Mouse (Mus musculus): ENCODE measurements around the gene Inca1. TPM values are rescaled to one million over a fixed set of nuclear protein-coding genes. Genes with fewer than 3 reads are reported as not detected.

The Inca1 gene
- polyA plus RNA-seq, 1 experiment from 2014 or later, result 1.3 TPM

GRCm38 (mm10) chr11:70711026-70711425 lies 11.1 kb upstream of the Inca1 start:
- no peak overlapping the region for H3K4me3 ChIP-seq (ENCODE audit: low read depth, low read length)
- no peak for DNase-seq (ENCODE audit: low spot score, missing footprints)
- whole genome bisulfite sequencing, result 95% methylated on average over 10 of the region's 10 CpGs
- H3K4me2 ChIP-seq, result no peak overlapping the region
- no peaks in the 10 kb centered on the region for H3K4me1 ChIP-seq (ENCODE audit: control insufficient read depth, insufficient read depth, low read length)
- no peak for ATAC-seq (ENCODE audit: low FRiP score)
- no peak overlapping the region for H3K9ac ChIP-seq (ENCODE audit: low read length)
- no peaks in the 10 kb centered on the region for H3K9me3 ChIP-seq (ENCODE audit: control insufficient read depth, low read length)
- no peaks in the 10 kb centered on the region for H3K27me3 ChIP-seq (ENCODE audit: control insufficient read depth, insufficient read depth, low read length)
- H3K27ac ChIP-seq (ENCODE audit: low read depth, low read length), result no peak overlapping the region
- peaks cover 7% of the 10 kb centered on the region for H3K36me3 ChIP-seq (ENCODE audit: control insufficient read depth, insufficient read depth, low read length)

DNA sequence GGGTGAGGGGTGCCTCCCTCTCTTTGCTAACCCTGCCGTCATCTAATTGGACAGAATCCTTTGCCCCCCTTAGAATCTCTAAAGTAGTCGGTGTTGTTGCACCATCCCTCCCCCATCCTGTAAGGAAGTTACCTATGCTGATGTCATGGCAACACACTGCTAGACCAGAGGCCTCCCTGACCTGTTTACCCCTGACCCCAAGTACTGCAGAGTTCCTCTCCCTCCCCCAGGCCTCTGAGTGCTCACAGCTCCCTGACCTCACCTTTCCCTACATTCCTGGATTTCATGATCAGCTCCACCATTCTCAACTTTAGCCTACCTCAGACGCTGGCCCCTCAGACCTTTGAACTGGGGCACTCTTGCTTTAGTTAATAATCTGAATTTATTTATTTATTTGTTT lies 6.2 kb upstream of the Inca1 start:
- Histone ChIP-seq H3K4me1 (ENCODE audit: control insufficient read depth, insufficient read depth, low read length) (peaks cover 10% of the 10 kb centered on the region), H3K27ac (ENCODE audit: low read depth, low read length) (no peak overlapping the region), H3K36me3 (ENCODE audit: control insufficient read depth, insufficient read depth, low read length) (peaks cover 10% of the 10 kb centered on the region), H3K4me2 (no peak overlapping the region), H3K9ac (ENCODE audit: low read length) (no peak overlapping the region), H3K9me3 (ENCODE audit: control insufficient read depth, low read length) (no peaks in the 10 kb centered on the region), H3K27me3 (ENCODE audit: control insufficient read depth, insufficient read depth, low read length) (no peaks in the 10 kb centered on the region), H3K4me3 (ENCODE audit: low read depth, low read length) (no peak overlapping the region)
- 86% methylated on average over 3 of the region's 3 CpGs for WGBS
- no peak for DNase-seq (ENCODE audit: low spot score, missing footprints)
- ATAC-seq (ENCODE audit: low FRiP score), result no peak

DNA sequence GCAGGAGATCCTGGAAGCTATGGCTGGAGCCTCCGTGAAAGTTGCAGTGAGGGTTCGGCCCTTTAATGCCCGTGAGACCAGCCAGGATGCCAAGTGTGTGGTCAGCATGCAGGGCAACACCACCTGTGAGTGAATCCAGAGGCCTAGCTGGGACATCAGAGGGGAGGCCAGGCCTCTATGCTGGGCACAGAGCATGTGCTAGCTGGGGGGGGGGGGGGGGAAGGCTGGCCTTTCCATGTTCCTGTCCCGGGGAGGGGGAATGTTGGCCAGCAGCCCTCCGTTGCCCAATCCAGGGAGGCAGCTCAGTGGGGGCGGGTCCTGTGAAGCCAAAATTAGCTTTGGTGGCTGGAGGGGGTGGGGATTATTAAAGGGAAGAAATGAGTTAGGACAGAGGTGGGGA lies 2.8 kb upstream of the Inca1 start:
- Histone ChIP-seq H3K27ac (ENCODE audit: low read depth, low read length) (no peak overlapping the region), H3K9me3 (ENCODE audit: control insufficient read depth, low read length) (no peaks in the 10 kb centered on the region), H3K4me1 (ENCODE audit: control insufficient read depth, insufficient read depth, low read length) (peaks cover 15% of the 10 kb centered on the region), H3K9ac (ENCODE audit: low read length) (peak overlapping the region; percentile 3; the same call in 1 of the 2 replicates), H3K27me3 (ENCODE audit: control insufficient read depth, insufficient read depth, low read length) (no peaks in the 10 kb centered on the region), H3K4me3 (ENCODE audit: low read depth, low read length) (no peak overlapping the region), H3K4me2 (no peak overlapping the region), H3K36me3 (ENCODE audit: control insufficient read depth, insufficient read depth, low read length) (peaks cover 10% of the 10 kb centered on the region; the same call in 1 of the 2 replicates)
- DNase-seq (ENCODE audit: low spot score, missing footprints) (no peak), ATAC-seq (ENCODE audit: low FRiP score) (no peak)
- WGBS, result 86% methylated on average over 6 of the region's 6 CpGs

DNA sequence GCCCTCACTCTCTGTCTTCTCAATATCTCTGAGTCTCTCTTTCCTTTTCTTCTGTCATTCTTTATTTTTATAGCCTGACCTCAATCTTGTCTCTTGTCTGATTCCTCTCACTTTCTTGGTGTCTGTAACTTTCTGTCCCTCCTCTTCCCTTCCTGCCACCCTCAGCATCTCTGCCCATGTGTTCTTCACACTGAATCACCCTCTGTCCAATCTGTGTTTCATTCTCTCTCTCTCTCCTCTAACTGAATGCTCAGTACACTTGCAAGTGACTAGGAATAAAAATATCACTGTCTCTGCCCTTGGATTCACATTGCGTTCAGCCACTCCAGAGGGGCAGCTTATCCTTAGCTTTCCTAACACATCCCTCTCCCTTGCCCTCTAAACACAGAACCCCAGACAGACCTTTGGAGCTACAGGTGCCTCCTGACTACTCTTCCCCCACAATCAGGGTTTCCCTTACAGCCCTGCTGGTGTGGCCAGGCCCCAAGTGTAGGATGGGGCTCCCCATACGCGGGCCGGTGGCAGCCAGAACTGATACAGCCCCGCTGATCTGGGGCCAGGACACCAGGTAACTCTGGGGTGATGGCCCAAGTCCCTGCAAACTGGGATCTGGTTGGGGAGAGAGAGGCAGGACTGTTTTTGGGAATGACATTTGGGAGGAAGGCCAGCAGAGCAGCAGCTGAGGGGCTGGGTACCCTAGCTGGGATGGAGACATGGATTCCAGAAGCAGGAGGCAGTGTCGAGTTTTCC lies 2.2 kb upstream of the Inca1 start:
- no peak for DNase-seq (ENCODE audit: low spot score, missing footprints)
- Histone ChIP-seq H3K27ac (ENCODE audit: low read depth, low read length) (no peak overlapping the region), H3K4me3 (ENCODE audit: low read depth, low read length) (no peak overlapping the region), H3K4me2 (no peak overlapping the region; the same call in 1 of the 2 replicates), H3K9me3 (ENCODE audit: control insufficient read depth, low read length) (no peaks in the 10 kb centered on the region), H3K27me3 (ENCODE audit: control insufficient read depth, insufficient read depth, low read length) (no peaks in the 10 kb centered on the region), H3K9ac (ENCODE audit: low read length) (peak overlapping the region; percentile 3; the same call in 1 of the 2 replicates), H3K4me1 (ENCODE audit: control insufficient read depth, insufficient read depth, low read length) (peaks cover 15% of the 10 kb centered on the region), H3K36me3 (ENCODE audit: control insufficient read depth, insufficient read depth, low read length) (peaks cover 8% of the 10 kb centered on the region; the same call in 1 of the 2 replicates)
- no peak for ATAC-seq (ENCODE audit: low FRiP score)
- WGBS, result 78% methylated on average over 6 of the region's 6 CpGs

DNA sequence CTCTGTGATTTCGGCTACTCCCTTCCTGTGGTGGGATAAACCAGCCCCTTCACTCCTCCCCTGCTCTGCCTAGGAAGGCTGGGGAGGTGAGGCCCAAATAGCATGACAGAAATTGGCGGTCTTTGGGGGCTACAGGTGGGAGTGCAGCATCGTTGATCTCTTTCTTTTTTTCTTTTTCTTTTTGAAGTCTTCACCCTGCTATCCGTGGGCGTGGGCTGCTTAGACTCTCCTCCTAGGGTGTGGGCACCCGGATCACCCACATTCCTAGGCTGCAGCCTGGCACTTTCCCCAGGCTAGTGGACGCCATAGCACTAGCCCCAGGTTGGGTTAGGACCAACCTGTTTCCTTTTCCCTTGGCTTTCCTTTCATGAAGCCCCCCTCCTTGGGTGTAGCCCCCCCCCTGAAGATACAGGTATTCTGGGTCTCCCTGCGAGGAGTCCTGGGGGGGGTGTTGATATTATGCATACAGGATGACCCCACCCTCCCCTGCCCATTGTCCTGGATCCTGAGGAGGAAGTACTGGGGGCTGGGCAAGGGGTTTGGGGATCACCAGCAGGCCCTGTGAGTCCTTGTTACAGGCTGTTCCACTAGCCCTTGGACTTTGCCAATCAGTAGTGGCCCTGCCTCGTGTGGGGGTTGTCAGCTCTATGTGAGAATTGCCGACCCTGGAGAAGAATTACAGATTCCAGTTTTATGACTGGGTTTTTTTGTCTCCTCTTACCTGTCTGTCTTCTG lies 1.4 kb upstream of the Inca1 start:
- Histone ChIP-seq H3K9me3 (ENCODE audit: control insufficient read depth, low read length) (no peaks in the 10 kb centered on the region), H3K36me3 (ENCODE audit: control insufficient read depth, insufficient read depth, low read length) (peaks cover 5% of the 10 kb centered on the region; the same call in 1 of the 2 replicates), H3K9ac (ENCODE audit: low read length) (peak overlapping the region; percentile 92), H3K4me2 (peak overlapping the region; percentile 78), H3K4me1 (ENCODE audit: control insufficient read depth, insufficient read depth, low read length) (peaks cover 15% of the 10 kb centered on the region), H3K27me3 (ENCODE audit: control insufficient read depth, insufficient read depth, low read length) (no peaks in the 10 kb centered on the region), H3K27ac (ENCODE audit: low read depth, low read length) (no peak overlapping the region), H3K4me3 (ENCODE audit: low read depth, low read length) (peak overlapping the region; percentile 93)
- 16% methylated on average over 10 of the region's 10 CpGs for WGBS
- DNase-seq (ENCODE audit: low spot score, missing footprints) (no peak), ATAC-seq (ENCODE audit: low FRiP score) (no peak)

DNA sequence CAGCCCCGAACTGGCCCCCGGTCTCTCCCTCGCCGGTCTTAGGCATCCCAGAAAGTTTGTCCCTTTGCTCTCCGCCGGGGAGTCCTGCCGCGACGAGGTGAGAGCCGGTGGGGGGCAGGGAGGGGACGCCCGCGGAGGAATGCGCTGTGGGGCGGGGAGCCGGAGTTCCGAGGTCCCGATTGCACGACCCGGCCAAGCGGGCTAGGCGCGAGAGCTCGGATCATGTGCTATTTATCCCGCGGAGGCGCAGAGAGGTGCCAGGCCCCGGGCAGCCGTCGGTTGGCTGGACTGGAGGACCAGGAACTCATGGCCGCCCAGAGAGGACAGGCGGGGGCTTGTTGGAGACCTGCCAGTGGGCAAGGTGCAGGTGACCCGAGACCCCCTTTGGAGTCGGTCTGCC lies 658 bp upstream of the Inca1 start:
- WGBS, result under 1% methylated on average over 34 of the region's 34 CpGs
- H3K27ac ChIP-seq (ENCODE audit: low read depth, low read length), result peak overlapping the region; percentile 75
- H3K36me3 ChIP-seq (ENCODE audit: control insufficient read depth, insufficient read depth, low read length), result peaks cover 3% of the 10 kb centered on the region; the same call in 1 of the 2 replicates
- DNase-seq (ENCODE audit: low spot score, missing footprints) (peak; percentile 95), ATAC-seq (ENCODE audit: low FRiP score) (peak; percentile 63)
- peak overlapping the region; percentile 93 for H3K4me3 ChIP-seq (ENCODE audit: low read depth, low read length)
- no peaks in the 10 kb centered on the region for H3K27me3 ChIP-seq (ENCODE audit: control insufficient read depth, insufficient read depth, low read length)
- peak overlapping the region; percentile 78 for H3K4me2 ChIP-seq
- peak overlapping the region; percentile 92 for H3K9ac ChIP-seq (ENCODE audit: low read length)
- H3K4me1 ChIP-seq (ENCODE audit: control insufficient read depth, insufficient read depth, low read length), result peaks cover 15% of the 10 kb centered on the region
- no peaks in the 10 kb centered on the region for H3K9me3 ChIP-seq (ENCODE audit: control insufficient read depth, low read length)

DNA sequence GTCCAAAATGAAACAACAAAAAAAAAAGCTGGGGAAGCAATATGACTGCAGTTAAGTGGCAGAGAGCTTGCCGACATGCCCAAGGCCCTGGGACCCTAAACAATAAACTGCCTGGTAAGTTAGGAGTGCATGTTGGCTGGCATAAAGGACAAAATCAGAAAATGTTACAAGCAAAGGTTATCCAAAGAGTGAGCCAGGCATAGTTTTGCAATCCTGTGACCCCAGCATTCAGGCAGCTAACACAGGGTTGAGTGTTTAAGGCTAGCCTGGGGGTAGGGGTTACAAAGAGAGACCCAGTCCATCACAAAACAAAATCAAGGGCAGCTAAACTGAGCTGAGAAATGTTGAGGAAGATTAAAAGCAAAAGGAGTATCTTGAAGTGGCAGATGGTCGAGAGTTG lies 904 bp downstream of the Inca1 start:
- H3K27ac ChIP-seq (ENCODE audit: low read depth, low read length), result no peak overlapping the region
- ATAC-seq (ENCODE audit: low FRiP score) (no peak), DNase-seq (ENCODE audit: low spot score, missing footprints) (no peak)
- no peaks in the 10 kb centered on the region for H3K9me3 ChIP-seq (ENCODE audit: control insufficient read depth, low read length)
- H3K36me3 ChIP-seq (ENCODE audit: control insufficient read depth, insufficient read depth, low read length), result no peaks in the 10 kb centered on the region
- 79% methylated on average over 2 of the region's 2 CpGs for WGBS
- H3K9ac ChIP-seq (ENCODE audit: low read length), result no peak overlapping the region
- H3K4me1 ChIP-seq (ENCODE audit: control insufficient read depth, insufficient read depth, low read length), result peaks cover 15% of the 10 kb centered on the region
- H3K4me3 ChIP-seq (ENCODE audit: low read depth, low read length), result no peak overlapping the region
- no peak overlapping the region for H3K4me2 ChIP-seq
- no peaks in the 10 kb centered on the region for H3K27me3 ChIP-seq (ENCODE audit: control insufficient read depth, insufficient read depth, low read length)

GRCm38 (mm10) chr11:70697376-70697775 lies 2.6 kb downstream of the Inca1 start:
- Histone ChIP-seq H3K27me3 (ENCODE audit: control insufficient read depth, insufficient read depth, low read length) (no peaks in the 10 kb centered on the region), H3K4me3 (ENCODE audit: low read depth, low read length) (no peak overlapping the region), H3K36me3 (ENCODE audit: control insufficient read depth, insufficient read depth, low read length) (no peaks in the 10 kb centered on the region), H3K27ac (ENCODE audit: low read depth, low read length) (no peak overlapping the region), H3K4me2 (no peak overlapping the region), H3K4me1 (ENCODE audit: control insufficient read depth, insufficient read depth, low read length) (peaks cover 14% of the 10 kb centered on the region), H3K9me3 (ENCODE audit: control insufficient read depth, low read length) (no peaks in the 10 kb centered on the region), H3K9ac (ENCODE audit: low read length) (no peak overlapping the region)
- ATAC-seq (ENCODE audit: low FRiP score) (no peak), DNase-seq (ENCODE audit: low spot score, missing footprints) (no peak)
- 72% methylated on average over 3 of the region's 3 CpGs for WGBS

DNA sequence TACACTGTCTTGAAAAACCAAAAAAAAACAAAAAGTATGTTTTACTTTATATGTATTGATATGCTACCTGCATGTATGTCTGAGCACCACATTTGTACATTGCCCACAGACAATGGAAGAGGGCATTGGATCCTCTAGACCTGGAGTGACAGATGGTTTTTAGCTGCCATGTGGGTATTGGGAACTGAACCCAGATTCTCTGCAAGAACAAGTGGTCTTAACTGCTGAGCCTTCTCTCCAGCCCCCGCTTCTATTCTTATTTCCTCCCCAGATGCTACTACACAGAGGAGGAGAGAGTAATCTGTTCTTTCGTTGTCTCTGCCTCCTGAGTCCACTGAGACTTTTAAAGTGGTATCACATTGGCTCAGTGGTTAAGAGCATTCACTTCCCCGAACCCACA lies 6.5 kb downstream of the Inca1 start:
- H3K9me3 ChIP-seq (ENCODE audit: control insufficient read depth, low read length), result no peaks in the 10 kb centered on the region
- WGBS, result 69% methylated on average over 3 of the region's 3 CpGs
- no peaks in the 10 kb centered on the region for H3K27me3 ChIP-seq (ENCODE audit: control insufficient read depth, insufficient read depth, low read length)
- peaks cover 2% of the 10 kb centered on the region for H3K4me1 ChIP-seq (ENCODE audit: control insufficient read depth, insufficient read depth, low read length)
- DNase-seq (ENCODE audit: low spot score, missing footprints) (no peak), ATAC-seq (ENCODE audit: low FRiP score) (no peak)
- no peak overlapping the region for H3K9ac ChIP-seq (ENCODE audit: low read length)
- no peak overlapping the region for H3K27ac ChIP-seq (ENCODE audit: low read depth, low read length)
- no peak overlapping the region for H3K4me2 ChIP-seq
- H3K36me3 ChIP-seq (ENCODE audit: control insufficient read depth, insufficient read depth, low read length), result no peaks in the 10 kb centered on the region
- no peak overlapping the region for H3K4me3 ChIP-seq (ENCODE audit: low read depth, low read length)

Data from midbrain, embryonic 11.5 days (tissue).